Mouse (Mus musculus) stomach, embryonic 15.5 days (tissue): ENCODE results near the gene Grm2. TPM values are rescaled to one million over a fixed set of nuclear protein-coding genes. Genes with fewer than 3 reads are reported as not detected.
"Not testable (repeated sequence)": the region's sequence is repeated elsewhere in the genome, so short reads cannot be mapped to it uniquely, and the experiment has no call there.

Source experiments
- ATAC-seq: fragments of 200-750 bp; cut with Nextera tagmentation; 2 replicates; pipeline ENCODE4 v1.8.0; 2017; ENCODE audit warnings: low read depth, moderate number of reproducible peaks, moderate TSS enrichment; ENCODE audit not compliant: insufficient read depth, low FRiP score
- H3K27ac ChIP-seq: fragments of 300-500 bp; sonication (generic); 2 replicates; pipeline ENCODE4 v1.5.1; 2015; ENCODE audit warnings: mild to moderate bottlenecking, inconsistent platforms
- H3K27me3 ChIP-seq: fragments of 300-500 bp; sonication (generic); replicated peaks from 2 replicates; pipeline ENCODE4 v1.6.1; 2015; ENCODE audit warnings: inconsistent platforms
- H3K36me3 ChIP-seq: fragments of 300-500 bp; sonication (generic); 2 replicates; pipeline ENCODE4 v1.6.1; 2015; ENCODE audit warnings: inconsistent platforms
- H3K4me1 ChIP-seq: fragments of 300-500 bp; sonication (generic); 2 replicates; pipeline ENCODE4 v1.6.1; 2015; ENCODE audit warnings: inconsistent platforms
- H3K4me2 ChIP-seq: fragments of 300-500 bp; sonication (generic); 2 replicates; pipeline ENCODE4 v1.6.1; 2015; ENCODE audit warnings: mild to moderate bottlenecking, inconsistent platforms
- H3K4me3 ChIP-seq: fragments of 300-500 bp; sonication (generic); replicated peaks from 2 replicates; pipeline ENCODE4 v1.5.1; 2015; ENCODE audit warnings: inconsistent platforms
- H3K9ac ChIP-seq: fragments of 300-500 bp; sonication (generic); 2 replicates; pipeline ENCODE4 v1.6.1; 2015; ENCODE audit warnings: inconsistent platforms
- H3K9me3 ChIP-seq: fragments of 300-500 bp; sonication (generic); 2 replicates; pipeline ENCODE4 v1.6.1; 2016; ENCODE audit warnings: inconsistent platforms
- WGBS: fragments of 180-500 bp; shearing (Covaris S2); methylation state at CpG from one replicate; pipeline ENCODE4 v1.1.7; 2015; 5-methylcytosine and 5-hydroxymethylcytosine counted together
- polyA plus RNA-seq: library from polyadenylated mRNA; unstranded; fragments of >200 nt; fragmentation: Nextera tagmentation; extraction: Ambion mirVana; gene quantifications from 2 replicates; pipeline ENCODE4 v1.2.1, GENCODE M21; 2015

Grm2 gene
- polyA plus RNA-seq, 1 experiment from 2014 or later: not detected

GRCm38 (mm10) chr9:106600546-106600945, 55.3 kb downstream of the Grm2 start:
- Histone ChIP-seq H3K36me3 (no peaks in the 10 kb centered on the region), H3K4me1 (no peaks in the 10 kb centered on the region), H3K27me3 (no peaks in the 10 kb centered on the region), H3K27ac (no peak overlapping the region), H3K9ac (no peak overlapping the region), H3K9me3 (no peaks in the 10 kb centered on the region), H3K4me3 (no peak overlapping the region), H3K4me2 (no peak overlapping the region)
- no peak for ATAC-seq
- WGBS: 20% methylated on average over 8 of the region's 8 CpGs

GRCm38 (mm10) chr9:106598466-106598865, 57.4 kb downstream of the Grm2 start:
- Histone ChIP-seq H3K9ac (no peak overlapping the region), H3K4me1 (no peaks in the 10 kb centered on the region), H3K4me3 (no peak overlapping the region), H3K4me2 (no peak overlapping the region), H3K36me3 (no peaks in the 10 kb centered on the region), H3K27ac (no peak overlapping the region), H3K9me3 (no peaks in the 10 kb centered on the region), H3K27me3 (no peaks in the 10 kb centered on the region)
- ATAC-seq: no peak
- 44% methylated on average over 7 of the region's 7 CpGs for WGBS

GRCm38 (mm10) chr9:106595836-106596235, 60.0 kb downstream of the Grm2 start:
- no peak overlapping the region for H3K4me3 ChIP-seq
- H3K36me3 ChIP-seq: no peaks in the 10 kb centered on the region
- H3K9ac ChIP-seq: no peak overlapping the region
- H3K9me3 ChIP-seq: no peaks in the 10 kb centered on the region
- no peaks in the 10 kb centered on the region for H3K4me1 ChIP-seq
- no peak overlapping the region for H3K27ac ChIP-seq
- H3K4me2 ChIP-seq: no peak overlapping the region
- 71% methylated on average over 7 of the region's 7 CpGs for WGBS
- no peak for ATAC-seq
- no peaks in the 10 kb centered on the region for H3K27me3 ChIP-seq

GRCm38 (mm10) chr9:106595402-106595801, 60.5 kb downstream of the Grm2 start:
- 14% methylated on average over 4 of the region's 4 CpGs for WGBS
- peak; percentile 18; the same call in 1 of the 2 replicates for ATAC-seq
- H3K36me3 ChIP-seq, H3K9me3 ChIP-seq, H3K27ac ChIP-seq, H3K4me1 ChIP-seq, H3K4me3 ChIP-seq, H3K27me3 ChIP-seq, H3K4me2 ChIP-seq, H3K9ac ChIP-seq: not testable (repeated sequence)

Other genes starting within 250 kb of the Grm2 start
- 805 and 953 TPM in 2 replicates for gene Rpl29, start 226.6 kb downstream of the Grm2 start, polyA plus RNA-seq
- 37.9 and 50.7 TPM in 2 replicates for gene Acy1, start 217.8 kb downstream of the Grm2 start, polyA plus RNA-seq
- 26.2 and 26.9 TPM in 2 replicates for gene Abhd14b, start 208.6 kb downstream of the Grm2 start, polyA plus RNA-seq
- 48.6 and 48.7 TPM in 2 replicates for gene Abhd14a, start 208.4 kb downstream of the Grm2 start, polyA plus RNA-seq
- 51.8 and 58.9 TPM in 2 replicates for gene Pcbp4, start 202.8 kb downstream of the Grm2 start, polyA plus RNA-seq
- 0.19 and 0.42 TPM in 2 replicates for gene Gpr62, start 190.1 kb downstream of the Grm2 start, polyA plus RNA-seq
- 44.3 and 46.5 TPM in 2 replicates for gene Rrp9, start 180.1 kb downstream of the Grm2 start, polyA plus RNA-seq
- 2.9 and 3.7 TPM in 2 replicates for gene Parp3, start 179.1 kb downstream of the Grm2 start, polyA plus RNA-seq
- gene Iqcf1, start 156.1 kb downstream of the Grm2 start, polyA plus RNA-seq: not detected in 2 replicates
- not detected in 2 replicates for gene Iqcf5, start 141.5 kb downstream of the Grm2 start, polyA plus RNA-seq
- not detected in 2 replicates for gene Iqcf3, start 94.5 kb downstream of the Grm2 start, polyA plus RNA-seq
- gene Iqcf4, start 85.1 kb downstream of the Grm2 start, polyA plus RNA-seq: not detected in 2 replicates
- not detected in 2 replicates for gene Iqcf6, start 29.5 kb downstream of the Grm2 start, polyA plus RNA-seq
- 51.5 and 53.7 TPM in 2 replicates for gene Tex264, start 29.8 kb upstream of the Grm2 start, polyA plus RNA-seq
- 5.8 and 6.2 TPM in 2 replicates for gene Rad54l2, start 133.1 kb upstream of the Grm2 start, polyA plus RNA-seq
- 15.9 and 21.6 TPM in 2 replicates for gene Dcaf1, start 165.8 kb upstream of the Grm2 start, polyA plus RNA-seq
- gene Rbm15b, start 231.3 kb upstream of the Grm2 start, polyA plus RNA-seq: 8.1 and 9.4 TPM in 2 replicates
- gene Manf, start 235.9 kb upstream of the Grm2 start, polyA plus RNA-seq: 349 and 373 TPM in 2 replicates